Mouse (Mus musculus) brain, embryonic 18.5 days (tissue): ENCODE data around the gene Gdf7.

Source experiments
- DNase-seq: peaks from one replicate; pipeline ENCODE4 v3.0.0-alpha.2; 2012; ENCODE audit warnings: low read depth, low spot score

The Gdf7 gene

DNA sequence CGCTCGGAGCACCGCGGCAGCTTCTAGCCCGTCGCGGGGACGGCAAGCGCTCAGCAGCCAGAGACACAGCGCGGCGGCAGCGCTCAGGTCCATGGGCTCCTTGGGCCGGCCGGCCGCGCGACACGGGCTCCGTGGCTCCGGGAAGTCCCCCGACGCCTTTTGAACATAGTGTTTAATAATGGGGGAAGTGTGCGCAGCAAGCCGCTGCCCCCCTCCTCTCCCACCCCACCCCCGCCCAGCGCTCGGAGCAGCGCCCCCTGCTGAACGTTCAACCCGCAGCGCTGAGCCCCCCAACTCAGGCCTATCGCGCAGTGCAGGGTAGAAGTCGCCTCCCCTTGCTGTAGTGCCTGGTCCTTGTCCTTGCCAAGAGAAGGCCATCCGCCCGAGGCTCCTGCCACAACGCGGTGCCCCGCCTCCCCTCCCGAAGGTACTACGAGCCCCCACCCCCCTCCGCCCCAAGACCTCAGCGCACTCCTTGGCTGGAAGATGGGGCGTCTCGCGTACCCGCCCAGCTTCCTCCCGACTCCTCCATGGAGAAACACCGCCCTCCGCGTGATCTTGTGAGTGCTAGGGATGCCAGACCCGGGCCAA lies at the start of gene Gdf7:
Gene Gdf7 (minus strand): TSS at position 114 of the 591 bp plus-strand sequence.
- no peak for DNase-seq

DNA sequence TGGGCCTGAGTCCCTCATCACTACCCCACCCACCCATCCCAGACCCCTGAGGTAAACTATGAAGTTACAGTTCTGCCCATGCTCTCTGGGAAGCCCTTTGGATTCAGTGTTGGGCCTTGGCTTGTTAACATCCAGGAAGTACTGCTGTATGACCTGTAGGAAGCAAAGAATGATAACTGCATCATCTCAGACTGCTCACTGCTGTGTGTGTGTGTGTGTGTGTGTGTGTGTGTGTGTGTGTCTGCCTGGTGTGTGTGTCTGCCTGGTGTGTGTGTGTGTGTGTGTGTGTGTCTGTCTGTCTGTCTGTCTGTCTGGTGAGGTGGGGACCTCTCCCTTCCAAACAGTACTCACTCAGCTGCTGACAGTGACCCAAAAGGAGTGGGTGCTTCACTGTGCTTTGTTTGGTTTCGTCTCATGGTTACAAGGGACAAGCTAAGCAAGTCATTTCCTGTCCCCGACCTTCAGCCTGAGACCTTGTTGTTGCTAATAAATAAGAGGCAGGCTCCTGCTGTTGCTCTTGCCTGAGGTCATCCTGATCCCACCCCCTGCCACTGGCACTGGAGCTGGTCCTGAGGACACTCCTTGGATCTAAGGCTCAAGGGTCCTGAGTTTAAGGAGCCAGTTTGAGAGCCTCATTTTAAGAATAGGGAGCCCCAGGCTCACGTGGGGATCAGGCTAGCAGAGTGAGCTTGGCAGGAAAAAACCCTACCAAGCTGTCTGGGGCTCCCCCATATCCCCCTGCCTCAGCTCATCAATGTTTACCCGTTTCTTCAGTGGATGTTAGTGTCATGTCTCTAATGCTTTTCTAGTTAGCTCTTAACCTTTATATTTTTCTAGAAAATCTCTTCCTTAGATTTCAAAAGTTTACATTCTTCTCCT lies 49.5 kb upstream of the Gdf7 start:
- no peak for DNase-seq

DNA sequence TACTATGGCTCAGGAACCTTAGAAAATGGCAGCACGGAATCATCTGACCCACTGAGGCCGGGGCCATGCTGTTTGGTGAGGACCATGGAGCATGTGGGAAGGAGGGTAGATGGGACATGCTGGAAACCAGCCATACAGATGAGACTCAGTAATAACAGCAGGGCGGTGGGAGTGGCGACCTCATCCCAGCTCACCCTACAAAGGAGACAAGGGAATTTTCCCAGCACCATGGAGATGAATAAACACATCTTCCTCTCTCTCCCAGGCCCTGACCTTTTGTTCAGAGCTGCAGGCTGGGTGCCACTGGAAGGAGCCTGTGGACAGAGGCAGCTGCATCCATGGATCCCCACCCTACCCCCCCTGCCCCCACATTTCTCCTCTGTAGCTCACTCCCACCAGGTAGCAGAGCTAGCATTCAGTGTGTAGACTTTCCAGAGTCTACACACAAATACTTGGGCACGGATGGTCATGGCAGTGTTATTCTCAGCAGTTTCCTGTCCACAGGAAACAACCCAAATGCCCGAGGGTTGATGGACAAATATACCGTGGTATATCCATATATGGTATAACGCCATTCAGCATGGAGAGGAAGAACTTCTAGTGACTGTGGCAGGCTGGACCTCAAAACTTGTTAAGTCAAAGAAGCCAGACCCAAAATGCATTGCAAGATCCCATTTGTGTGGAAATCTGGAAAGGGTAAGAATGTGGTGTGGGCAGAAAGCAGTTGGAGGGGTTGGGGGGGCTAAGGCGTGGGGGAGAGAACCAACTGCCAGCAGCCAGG lies 47.2 kb upstream of the Gdf7 start:
- DNase-seq, result no peak

DNA sequence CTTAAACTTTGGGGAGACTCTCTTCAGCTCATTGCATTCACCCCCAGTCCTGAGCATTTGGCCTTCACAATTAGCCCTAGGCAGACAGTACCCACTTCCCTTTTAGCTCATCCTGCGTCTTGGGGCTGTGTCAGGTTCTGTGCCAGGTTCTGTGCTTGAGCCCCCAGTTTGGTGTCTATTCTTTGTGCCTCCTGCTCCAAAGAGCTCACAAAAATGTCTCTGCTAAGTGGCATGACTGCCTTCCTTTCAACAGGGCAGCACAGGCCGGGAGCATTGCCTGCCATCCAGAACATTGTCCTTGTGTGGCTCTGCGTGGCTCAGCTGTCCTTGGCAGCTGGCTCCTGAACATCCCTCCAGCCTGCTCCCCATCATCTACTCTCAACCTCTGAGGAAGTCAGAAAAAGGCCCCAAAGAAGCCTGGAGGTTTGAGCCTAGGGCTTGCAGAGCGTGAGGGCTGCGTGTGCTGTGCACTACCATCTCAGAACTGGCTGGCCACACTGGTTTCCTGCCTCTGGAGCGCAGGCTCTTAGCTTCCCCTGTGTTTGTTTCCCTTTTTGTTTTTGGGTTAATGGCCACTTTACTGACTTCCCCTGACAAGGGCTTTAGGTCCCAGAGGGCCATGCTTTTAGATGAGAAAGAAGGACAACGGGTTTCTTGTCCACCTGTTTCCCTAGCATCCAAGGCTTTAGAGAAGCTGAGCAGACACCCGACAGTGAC lies 46.1 kb upstream of the Gdf7 start:
- DNase-seq, result no peak

DNA sequence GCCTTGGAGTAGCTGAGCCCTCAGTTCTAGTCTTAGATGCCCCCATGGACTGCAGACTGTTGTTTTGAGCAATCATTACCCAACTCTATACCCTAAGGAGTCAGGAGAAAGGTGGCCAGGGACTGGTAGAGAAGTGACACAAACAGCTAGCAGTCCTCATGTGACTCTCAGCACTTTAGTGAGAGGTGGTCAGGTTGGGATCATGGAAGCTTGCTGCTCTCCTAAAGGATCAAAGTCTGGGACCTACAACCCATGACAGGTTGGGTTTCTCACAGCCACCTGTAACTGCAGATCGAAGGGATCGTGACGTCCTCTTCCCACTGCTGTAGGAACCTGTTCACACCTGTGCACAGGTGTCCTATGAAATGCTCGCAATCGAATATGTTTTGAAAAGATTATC lies 43.8 kb upstream of the Gdf7 start:
- no peak for DNase-seq

DNA sequence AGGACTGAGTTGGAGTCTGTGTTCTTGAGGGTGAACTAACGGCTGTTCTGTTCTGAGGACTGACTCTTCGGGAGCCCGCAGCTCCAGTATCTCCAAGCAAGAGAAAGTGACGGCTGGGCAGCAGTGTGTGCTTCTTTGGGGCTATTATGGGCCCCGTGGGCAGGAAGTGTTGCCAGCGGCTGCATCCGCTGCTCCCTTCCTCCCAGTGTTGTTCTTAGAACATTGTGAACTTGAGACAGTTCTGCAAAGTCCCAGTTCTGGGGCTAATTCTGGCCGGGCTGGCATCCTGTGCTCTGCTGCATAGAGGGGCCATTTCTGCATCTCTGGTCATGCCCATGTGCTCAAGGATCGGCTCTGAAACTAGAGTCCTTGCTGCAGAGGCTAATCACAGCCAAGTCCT lies 43.1 kb upstream of the Gdf7 start:
- no peak for DNase-seq

DNA sequence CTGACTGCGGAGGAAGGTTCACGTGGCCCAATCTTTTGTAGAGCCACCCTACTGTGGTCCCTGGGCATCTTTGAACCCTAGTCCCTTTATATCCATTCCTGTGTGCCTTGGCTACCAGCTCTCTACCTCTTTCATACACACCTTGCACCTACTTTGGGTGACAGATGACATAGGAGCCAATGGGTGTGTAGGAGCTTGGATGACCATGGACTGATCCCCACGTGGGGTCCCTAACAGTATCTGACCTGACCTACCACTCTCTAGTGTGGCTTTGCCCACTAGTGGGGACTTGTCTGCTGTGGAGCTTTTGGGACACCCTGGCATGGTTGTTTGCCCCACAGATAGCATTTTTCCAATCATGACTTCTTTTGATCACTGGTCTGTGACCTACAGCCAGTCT lies 41.6 kb upstream of the Gdf7 start:
- DNase-seq, result no peak

DNA sequence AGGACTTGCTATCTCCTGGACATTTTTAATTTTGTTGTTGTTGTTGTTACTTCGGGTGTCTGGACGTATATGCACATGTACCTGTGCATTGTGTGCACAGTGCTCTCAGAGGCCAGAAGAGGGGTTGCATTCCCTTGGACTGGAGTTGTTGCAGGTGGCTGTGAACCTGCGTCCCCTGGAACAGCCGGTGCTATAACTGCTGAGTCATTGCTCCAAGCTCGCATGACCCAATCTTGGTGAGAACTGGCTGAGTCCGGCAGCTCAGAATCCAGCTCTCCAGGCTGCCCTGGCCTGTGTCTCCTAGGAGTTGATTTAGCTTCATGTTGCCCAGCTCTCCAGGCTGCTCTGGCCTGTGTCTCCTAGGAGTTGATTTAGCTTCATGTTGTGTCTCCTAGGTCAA lies 39.3 kb upstream of the Gdf7 start:
- DNase-seq, result no peak

DNA sequence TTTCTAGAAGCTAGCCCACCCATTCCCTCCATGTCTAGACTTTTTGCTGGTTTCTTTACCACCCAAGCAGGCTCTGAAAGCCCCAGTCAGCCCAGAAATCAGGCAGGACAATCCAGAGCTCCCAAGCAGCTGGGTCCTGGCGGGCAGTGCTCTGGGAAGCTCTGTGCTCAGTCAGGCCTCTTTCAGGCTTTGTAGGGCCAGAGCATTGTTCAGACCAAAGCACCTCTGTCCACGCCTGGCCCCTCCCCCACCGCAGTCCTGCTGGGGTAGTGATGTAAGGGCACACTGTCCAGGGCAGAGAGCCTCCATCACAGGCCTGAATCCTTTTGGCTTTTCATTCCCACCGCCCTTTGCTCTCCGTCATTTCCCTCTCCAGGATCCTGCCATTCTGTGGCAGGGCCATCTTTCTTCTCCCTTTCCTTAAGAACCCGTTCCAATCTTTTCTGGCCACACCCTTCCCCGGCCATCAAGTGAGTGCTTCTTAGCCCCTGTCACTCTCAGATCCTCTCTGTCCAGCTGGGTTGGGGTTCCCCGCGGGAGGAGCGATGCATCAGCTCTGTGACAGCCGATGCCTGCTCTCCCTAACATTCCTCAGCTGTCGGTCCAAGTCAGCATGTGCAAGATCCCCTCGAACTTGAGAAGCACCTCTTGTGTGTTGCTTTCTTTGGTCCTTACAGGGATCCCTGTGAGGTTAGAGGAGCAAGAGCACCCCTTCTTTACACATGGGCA lies 38.0 kb upstream of the Gdf7 start:
- no peak for DNase-seq

DNA sequence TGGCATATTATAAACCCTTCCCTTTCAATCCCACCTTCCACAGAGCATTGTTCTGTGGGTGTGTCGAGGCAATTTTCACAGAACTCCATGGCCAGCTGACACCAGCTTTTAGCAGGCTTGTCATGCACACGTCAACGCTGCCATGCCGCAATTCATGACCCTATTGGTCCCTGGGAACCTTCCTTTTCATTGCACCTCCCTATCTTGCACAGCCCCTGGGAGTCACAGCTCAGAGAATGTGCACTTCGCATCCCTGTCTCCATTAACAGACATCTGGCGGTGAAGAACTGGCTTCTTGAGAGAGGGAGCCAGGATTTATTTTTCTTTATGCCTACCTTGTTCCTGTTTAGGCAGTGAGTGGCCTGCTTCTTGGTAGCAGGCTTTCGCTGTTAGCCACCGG lies 37.2 kb upstream of the Gdf7 start:
- no peak for DNase-seq

DNA sequence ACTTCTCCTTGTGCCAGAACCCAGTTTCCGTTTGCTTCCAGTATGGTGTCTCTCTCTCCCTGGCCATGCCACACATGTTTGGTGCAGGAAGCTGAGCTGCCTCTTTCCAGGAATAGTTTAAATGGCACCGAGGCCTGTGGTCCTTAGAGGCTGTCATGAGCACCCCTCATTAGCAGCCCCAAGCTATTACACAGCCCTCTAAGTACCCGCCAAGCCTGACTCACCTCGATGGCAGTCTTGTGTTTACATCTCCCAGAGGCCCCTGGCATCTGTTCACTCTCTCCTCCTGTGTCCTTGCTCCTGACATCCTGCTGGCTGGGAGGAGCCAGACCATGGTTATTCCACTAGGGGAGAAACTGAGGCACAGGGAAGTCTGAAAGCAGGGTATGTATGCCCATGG lies 36.7 kb upstream of the Gdf7 start:
- DNase-seq, result no peak

DNA sequence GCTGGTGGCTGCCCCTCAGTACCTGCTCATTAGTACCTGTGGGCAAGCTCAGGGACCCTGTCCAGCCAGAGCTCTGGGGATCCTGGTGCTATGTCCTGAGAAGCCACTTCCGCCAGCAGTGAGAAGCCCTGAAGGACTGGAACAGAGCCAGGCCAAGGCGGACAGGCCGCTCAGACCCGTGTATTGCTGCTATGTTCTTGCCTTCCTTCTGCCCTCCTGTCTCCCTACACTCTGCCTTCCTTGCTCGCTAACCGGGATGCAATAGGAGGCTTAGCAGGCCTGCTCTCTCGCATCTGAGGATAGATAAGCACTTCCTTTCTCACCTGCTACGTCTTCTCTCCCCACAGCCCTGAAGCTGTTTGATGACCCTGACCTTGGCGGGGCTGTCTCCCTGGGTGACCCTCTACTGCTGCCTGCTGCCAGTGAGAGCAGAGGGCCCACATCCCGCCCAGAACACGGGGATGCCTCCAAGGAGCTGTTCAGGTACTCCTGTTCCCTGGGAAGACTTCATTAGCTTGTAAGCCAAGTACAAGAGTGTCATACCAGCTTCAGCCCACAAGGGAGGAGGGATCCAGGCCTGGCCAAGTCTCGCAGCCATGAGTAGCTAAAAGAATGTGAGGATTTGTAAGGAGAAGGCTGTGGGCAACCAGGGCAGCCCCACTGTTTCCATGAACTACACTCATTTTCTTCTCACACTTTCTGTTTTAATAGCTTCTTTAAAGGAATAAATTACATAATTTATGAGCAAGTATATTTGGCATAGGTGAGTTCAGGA lies 35.7 kb upstream of the Gdf7 start:
- DNase-seq, result no peak

DNA sequence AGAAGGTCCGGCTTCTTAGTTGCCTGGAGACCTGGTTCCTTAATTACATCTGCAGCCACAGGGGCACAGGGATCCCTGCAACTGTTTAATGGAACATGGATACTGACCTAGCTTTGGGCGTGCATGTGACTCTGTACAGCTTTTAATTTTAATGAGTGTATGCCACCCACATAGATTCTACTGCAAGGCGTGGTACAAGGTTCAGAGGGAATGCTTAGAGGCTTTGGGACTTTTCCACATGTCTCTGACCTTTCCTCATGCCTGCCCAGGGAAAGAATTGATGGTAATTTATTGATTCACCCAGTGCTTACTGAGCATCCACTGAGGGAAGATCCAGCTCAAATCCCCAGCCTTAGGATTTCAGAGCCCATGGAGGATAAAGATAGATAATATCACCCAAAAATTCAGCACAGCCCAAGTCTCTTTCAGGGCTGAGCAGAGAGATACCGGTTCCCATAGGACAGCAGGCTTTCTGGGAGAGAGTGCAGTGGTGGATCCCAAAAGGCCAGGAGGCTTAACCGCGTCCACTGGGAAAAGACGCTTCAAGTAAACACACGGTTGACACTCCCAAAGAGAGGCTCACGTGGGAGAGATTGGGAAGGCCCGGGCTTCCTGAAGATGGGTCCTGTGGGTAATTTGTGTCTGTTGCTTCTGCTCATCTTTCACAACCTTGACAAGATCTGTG lies 35.0 kb upstream of the Gdf7 start:
- DNase-seq, result no peak

DNA sequence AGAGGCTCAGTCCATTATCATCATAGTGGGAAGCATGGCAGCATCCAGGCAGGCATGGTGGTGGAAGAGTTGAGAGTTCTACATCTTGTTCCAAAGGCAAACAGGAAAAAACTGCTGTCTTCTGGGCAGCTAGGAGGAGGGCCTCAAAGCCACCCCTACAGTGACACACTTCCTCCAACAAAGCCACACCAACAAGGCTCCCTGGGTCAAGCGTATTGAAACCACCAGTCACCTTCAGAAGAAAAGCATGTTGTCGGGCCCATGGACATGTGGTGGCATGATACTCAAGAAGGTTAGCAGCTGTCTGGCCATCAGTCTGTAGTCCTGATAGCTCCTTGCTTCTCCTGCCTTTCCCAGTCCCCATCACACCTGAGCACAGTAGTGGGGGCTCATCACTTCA lies 33.7 kb upstream of the Gdf7 start:
- DNase-seq, result no peak

DNA sequence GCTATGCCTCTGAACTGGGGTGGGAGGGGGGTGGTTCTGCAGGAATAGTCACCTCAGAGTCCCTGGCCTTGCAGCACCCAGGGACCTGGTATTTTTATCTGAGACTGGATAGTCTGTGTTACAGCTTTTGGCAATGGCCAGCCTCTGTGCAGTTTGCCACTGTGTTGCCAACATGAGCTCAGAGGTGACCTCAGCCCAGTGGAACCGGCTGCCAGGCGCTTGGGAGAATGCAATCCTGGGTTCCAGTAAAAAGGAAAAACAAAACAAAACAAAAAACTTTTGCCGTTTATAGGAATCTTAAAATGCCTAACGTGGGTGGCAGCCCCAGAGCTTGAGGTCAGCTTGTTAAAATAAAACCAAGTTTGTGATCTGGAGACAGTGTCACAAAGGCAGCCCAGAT lies 32.5 kb upstream of the Gdf7 start:
- no peak for DNase-seq

DNA sequence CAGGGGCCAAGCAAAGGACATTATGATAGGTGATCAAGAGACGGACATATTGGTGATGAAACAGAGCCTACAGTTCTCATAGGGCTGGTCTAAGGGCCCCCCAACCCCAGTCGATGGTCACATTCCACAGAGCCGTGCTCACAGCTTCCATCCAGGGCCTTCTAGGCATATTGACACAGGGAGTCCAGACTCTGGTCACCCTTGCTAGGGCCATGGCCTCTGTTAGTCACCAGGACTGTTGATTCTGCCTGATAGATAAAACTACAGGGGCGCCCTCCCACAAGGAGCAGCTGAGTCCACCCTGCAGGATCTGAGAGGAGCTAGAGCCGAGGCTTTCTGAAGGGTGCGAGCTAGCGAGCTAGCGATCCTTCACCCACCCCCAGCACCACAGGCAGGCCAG lies 31.9 kb upstream of the Gdf7 start:
- DNase-seq, result no peak

DNA sequence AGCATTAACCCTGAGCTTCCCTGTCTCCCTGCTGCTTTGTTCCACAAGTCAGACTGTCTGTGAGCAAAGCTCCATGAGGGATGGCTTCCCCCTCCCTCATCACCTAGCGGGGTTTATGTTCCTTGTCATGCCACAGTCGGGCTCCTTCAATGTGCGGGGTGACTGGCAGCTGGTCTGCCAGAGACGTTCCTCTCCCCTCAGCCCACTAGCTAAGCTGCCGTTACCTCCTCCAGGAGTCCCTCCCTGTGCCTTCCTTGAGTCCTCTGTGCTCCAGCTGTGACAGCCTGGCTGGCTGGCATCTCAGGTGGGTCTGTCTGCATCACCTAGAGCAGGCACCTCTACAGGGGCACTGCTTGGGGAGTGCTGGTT lies 30.4 kb upstream of the Gdf7 start:
- no peak for DNase-seq

DNA sequence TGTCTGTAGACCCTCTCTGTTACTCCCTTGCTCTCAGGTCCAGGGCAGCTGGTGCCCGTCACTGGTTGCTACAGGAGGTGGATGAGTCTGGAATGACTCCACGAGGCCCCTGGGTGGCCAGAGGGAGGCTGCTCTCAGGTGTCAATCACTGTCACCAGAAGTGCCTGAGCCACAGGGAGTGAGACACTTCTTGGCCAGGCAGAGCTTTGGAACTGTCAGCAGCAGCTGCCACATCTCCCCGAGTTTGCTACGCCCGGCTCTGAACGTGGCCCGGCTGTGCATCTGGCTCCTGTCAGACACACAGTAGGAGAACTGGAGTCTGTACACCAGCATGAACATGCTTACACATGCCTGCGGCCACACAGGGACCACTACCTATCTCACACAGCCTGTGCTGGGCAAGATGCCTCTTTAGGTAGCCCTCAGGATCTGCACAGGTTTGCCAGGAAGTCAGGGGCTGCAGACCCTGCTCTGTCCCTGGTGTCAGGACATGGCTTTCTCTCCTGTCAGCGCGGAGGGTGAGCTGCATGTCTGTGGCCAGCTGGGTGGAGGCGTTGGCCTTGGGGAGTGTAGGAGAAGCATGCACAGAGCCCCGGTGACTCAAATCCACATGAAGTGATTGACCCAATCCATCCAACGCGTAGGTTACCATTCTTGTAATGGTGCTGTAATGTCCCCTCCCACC lies 29.9 kb upstream of the Gdf7 start:
- no peak for DNase-seq

DNA sequence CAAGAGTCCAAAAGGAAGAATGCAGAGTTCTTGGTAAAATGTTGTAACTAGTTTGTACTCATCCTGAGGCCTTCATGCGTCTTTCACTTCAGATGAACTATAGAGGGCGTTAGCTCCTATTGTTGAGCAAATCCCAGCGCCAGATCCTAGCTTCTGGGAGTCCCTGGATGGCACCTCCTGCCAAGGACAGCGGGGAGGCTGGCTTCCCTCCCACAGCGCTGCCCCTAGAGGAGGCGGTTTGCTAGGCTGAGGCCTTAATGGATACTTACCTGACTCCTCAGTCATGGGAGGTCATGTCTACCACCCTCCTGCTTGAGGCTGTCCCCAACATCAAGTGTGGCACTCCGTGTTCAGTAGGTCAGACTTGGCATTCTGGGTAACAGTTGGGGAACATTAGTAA lies 27.5 kb upstream of the Gdf7 start:
- no peak for DNase-seq

DNA sequence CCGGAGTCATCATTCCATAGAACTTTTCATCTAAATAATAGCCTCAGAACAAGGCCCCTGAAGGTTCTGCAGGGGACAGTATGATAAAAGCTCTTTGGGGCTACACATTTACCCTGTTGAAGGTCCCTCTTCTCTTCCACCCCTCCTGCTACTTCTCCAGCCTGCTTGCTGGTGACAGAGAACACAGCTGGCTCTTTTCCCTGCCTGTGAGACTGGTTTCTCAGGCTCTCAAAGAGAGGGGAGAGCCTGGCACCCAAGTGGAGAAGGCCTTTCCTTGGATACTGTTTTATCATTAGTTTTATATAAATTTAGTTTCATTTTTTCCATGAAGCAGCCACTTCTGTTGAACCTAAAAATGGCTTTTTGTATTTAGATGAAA lies 25.9 kb upstream of the Gdf7 start:
- no peak for DNase-seq
